Mouse (Mus musculus) heart, postnatal 4 days (tissue): ENCODE results near the gene Cnot6l. TPM values are rescaled to one million over a fixed set of nuclear protein-coding genes. Genes with fewer than 3 reads are reported as not detected.
A peak's percentile ranks its signal among the peaks of the same experiment; 100 is the strongest.

Experiments
- DNase-seq: peaks from one replicate; pipeline ENCODE4 v3.0.0; 2021
- total RNA-seq, 2 experiments: library from RNA; stranded (reverse); gene quantifications; 2 replicates each; pipeline ENCODE4 v1.2.3; 2021

Gene Cnot6l
- total RNA-seq, 2 experiments from 2014 or later, result 83.2 to 94.3 TPM

DNA sequence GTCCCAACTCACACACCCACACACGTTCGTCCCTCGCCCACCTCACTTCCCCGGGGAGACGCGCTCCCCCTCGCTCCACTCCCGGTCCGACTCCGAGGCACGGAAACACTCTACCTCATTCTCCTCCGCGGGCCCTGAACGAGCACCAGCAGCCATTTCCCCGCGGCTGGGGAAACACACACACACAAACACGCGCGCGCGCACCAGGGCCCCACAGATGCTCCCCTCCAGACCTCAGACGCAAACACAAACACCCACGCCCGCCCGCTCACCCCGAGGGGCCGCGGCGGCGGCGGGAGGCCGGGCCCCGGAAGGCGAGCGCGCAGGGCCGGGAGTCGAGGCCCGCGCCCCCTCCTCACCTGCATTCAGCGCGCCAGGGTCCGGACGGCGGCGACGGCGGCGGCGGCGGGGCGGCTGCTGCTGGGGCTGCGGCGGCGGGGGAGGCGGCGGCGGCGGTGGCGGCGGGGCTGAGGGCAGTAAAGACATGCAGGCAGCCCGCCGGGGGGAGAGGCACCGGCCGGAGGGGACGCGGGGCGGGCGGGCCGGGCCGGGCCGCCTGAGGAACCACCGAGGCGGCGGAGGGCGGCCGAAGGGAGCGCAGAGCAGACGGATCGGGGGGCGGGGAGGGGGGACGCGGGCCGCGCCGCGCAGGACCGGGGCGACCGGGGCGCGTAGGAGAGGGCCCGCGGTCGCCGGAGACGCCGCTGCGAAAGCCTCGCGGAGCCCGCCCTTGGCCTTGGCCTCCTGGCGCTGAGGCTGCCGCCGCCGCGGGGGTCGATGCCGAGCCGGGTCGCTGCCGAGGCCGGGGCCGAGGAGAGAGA, 2.2 kb downstream of the Cnot6l start:
- DNase-seq, result peak; percentile 65

DNA sequence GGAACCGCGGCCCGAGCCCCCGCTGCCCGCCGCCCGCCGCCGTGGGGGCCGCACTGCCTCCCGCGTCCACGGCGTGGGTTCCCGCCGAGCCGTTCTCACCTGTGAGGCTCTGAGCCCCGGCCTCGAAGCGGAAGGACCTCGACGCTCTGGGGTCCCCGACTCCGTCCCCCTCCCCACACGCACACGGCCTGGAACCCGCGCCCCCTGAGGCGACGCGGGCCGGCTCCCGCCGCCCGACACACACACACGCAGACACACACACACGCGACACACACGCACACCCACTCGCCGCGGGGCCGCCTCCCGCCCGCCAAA, 2.8 kb downstream of the Cnot6l start:
- no peak for DNase-seq

DNA sequence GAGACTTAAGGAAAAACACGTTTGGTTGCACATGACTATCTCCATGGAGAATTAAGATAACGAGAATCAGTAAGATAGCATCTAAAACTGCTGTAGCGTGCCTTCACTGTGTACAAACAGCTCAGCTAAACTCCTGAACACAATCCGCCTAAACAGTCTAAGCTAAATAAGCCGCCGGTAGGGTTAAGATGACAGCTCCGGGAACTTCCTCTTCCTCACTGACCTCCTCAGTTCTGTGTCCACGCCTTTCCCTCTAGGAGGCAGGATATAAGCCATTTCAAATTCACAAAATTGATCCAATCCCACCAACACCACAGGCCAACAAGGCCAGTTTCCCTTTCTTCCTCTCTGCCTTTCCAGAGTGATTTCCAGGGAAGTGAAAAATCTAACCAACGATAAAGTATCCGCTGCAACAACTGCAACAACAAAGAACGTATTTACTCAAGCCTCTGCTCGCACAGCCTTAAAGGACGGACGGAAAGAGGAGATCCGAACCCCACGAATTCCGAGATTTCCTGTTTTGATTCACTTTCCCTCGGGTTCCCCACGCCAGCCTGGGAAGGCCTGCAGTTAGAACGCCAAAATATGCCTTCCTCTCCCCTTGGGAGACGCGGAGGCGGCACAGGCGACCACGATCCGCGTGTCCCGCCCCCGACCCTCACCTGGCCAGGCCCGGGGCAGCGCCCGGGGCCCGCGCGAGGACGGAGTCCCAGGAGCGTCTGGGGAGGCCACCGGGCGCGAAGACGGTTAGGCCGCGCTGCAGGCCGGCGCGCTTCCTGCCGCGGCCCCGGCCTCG, 3.3 kb downstream of the Cnot6l start:
- peak; percentile 37 for DNase-seq

- DNase-seq, result no peak
Observed at GRCm38 (mm10) chr5:96142351-96142750, 21.6 kb downstream of the Cnot6l start.

- no peak for DNase-seq
Observed at GRCm38 (mm10) chr5:96130683-96131082, 33.3 kb downstream of the Cnot6l start.

DNA sequence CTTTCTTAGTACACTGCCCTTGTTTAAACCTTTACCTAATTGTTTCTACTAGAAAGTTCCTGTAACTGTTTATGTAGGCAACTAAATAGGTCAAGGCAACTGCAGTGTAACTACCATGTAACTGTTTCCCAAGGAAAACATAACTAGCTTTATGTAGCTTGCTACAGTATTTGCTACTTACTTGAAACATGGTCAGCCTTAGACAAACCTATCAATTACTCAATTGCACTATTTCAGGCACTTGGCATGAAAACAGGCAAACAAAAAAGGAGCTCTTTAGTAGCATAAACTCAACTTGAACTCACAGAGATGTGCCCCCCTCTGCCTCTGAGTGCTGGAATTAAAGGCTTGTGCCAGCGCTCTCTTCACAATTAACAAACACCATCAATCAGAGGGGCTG, 37.1 kb downstream of the Cnot6l start:
- DNase-seq, result no peak

DNA sequence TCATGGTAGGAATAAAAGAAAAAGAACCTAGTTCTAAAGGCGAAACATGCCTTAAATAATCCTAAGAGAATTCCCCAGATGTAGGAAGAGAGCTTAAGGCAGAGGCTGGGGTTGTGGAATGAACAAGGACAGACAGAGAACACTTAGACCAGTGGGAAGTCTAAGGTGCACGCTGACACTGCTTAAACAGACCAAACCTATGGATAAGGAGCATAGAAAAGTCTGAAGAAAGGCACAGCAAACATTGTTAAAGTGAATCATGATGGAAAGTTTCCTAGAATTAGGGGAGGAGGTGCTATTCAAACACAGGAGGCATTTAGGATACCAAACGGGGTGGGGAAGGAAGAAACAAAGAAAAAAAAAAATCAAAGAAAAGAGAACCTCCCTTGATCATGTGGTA, 49.0 kb downstream of the Cnot6l start:
- DNase-seq, result no peak

GRCm38 (mm10) chr5:96104644-96105043, 59.3 kb downstream of the Cnot6l start:
- DNase-seq, result no peak

DNA sequence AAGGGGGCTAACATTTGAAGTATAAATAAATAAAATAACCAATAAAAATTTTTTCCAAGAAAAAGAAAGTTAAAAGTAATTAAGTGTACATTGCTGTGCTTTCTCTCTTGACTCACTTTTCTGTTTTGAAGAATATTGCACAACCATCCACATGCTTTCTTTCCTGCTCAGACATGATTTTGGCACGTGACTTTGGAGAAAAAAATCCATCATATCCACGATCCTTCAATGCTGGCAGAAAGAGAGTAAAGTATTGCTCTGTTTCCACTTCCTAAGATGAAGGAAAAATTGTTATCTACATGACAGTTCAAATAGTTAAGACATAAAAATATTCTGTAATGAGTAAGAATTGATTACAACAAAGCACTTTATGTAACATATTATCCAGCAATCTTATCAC, 72.5 kb downstream of the Cnot6l start:
- no peak for DNase-seq

DNA sequence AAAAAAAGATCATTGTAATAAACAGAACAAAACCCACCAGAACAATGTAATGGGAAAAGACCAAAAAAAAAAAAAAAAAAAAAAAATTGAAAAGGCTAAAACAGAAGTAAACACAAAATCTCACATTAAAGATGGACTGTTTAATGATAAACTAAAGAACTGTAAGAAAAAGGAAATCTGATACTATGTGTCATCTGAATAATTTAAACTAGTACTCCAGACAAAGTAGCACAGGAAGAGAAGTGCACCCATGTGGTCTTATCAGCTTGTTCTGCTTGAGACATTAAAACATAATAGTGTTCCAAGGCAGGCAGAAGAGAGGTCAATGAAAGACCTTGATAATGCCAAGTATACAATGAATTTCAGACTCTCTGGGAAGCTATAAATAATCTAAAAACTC, 78.6 kb downstream of the Cnot6l start:
- no peak for DNase-seq

DNA sequence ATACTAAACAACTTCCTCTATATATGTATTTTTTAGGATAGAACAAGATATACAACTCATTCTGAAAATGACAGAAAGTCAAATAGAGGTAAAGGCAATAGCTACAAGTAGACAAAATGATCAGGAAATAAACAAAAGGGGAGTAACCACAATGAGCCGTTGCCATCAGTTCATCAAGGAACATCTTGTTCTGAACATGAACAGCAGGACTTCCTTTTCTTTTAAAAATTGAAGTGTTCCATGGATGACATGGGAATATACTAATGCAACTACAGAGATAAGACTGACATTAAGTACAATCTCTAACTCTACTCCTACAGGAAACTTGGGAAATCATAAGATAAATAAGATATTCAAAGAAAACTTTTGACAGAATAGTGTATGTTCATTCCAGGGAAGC, 84.9 kb downstream of the Cnot6l start:
- DNase-seq, result no peak

DNA sequence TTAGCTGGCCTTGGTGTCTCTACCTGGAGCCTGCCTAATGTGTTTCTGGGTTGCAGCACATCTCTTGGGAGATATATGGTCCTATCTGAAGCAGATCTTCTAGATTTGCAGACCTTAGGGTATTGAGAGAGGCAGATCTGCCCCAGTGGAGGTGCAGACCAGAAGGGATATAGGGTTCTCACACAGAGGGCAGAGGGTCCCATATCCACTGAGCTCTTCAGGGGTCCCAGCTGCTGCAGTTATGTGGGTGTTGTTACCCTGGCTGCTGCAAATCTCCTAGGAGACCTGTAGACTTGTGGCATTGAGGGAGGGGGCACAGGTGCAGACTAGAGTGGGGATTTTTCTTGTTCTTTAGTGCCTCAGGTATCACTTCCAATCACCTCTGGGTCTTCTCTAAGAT, 98.4 kb downstream of the Cnot6l start:
- DNase-seq, result no peak

DNA sequence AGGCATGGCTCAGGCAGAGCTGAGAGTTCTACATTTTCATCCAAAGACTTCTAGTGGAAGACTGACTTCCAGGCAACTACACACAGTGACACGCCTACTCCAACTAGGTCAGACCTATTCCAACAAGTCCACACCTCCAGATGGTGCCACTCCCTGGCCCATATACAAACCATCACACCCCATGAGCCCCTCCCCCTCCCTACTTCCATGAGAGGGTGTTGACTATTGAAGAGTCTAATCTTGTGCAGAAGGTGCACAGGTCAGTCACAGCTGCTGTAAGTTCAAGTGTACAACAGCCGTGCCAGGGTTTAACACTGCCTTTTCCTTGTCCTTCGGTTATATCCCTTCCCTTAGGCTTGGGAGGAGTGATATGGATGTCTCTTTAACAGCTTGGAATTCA, 121.5 kb downstream of the Cnot6l start:
- no peak for DNase-seq

DNA sequence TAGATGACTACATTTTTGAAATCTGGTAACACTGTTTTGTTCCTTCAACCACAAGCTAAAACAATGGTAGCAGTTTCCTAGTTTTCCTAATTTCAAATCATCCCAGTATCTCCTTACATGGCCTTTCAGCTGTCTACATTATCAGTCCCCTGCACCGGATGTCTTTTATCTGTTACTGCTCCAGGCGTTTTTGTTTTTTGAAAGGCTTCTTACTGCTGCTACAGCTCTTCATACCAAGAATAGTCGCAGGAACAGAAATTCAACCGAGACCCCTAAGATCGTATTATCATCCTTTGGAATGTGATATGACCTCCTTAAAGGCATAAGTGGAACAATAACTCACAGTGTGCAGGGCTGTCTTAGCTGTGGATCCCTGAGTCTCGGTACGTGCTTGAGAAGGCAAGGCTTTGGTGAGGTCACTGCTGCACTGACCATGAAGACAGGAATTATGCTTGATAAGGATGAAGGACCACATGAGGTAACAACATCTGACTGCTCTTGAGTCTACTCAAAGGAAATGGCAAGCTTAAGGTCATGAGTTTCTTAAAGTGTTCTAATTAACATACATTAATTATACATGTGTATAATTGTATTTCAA, 122.4 kb downstream of the Cnot6l start:
- no peak for DNase-seq

DNA sequence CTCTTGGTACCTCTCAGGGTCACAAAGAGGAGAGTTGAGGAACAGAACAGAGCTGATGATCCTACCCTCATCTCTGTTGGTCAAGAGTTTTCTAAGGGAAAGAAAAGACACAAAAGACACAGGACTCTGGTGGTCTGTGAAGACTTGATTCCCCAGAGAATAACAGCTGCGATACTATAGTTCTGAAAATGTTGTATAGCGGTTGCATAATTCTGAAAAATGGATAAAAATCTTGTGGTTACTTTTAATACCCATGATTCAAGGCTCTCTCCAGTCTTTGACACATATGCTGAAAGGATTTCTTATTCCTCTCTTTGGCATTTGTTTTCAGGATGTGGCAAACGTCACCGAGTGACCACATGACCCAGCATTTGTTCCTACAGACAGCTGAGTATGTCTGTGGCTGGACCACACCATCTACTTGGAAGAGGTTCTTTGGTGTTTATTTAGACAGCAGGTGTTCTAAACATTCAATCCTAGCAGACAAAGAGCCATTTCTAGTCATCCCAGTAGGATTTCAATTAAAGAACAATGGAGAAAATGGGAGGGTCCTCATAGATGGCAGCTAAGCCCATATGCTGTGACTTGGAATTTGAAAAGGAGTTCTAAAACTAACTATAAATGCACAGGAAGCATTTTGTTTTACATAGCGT, 124.7 kb downstream of the Cnot6l start:
- DNase-seq, result no peak

- DNase-seq, result no peak
Observed at GRCm38 (mm10) chr5:96037684-96038121, 126.3 kb downstream of the Cnot6l start.

GRCm38 (mm10) chr5:96036125-96036672, 127.8 kb downstream of the Cnot6l start:
- no peak for DNase-seq

GRCm38 (mm10) chr5:96034101-96034500, 129.9 kb downstream of the Cnot6l start:
- no peak for DNase-seq

GRCm38 (mm10) chr5:96029821-96030220, 134.2 kb downstream of the Cnot6l start:
- no peak for DNase-seq
